Mouse (Mus musculus) cerebral cortex, adult 2 months (tissue): Measurements from ENCODE around the gene 1700029P11Rik.

Source experiments
- WGBS: fragments of 180-500 bp; shearing (Covaris S2); methylation state at CpG from one replicate; pipeline ENCODE4 v1.1.7; 2018; 5-methylcytosine and 5-hydroxymethylcytosine counted together

The 1700029P11Rik gene

DNA sequence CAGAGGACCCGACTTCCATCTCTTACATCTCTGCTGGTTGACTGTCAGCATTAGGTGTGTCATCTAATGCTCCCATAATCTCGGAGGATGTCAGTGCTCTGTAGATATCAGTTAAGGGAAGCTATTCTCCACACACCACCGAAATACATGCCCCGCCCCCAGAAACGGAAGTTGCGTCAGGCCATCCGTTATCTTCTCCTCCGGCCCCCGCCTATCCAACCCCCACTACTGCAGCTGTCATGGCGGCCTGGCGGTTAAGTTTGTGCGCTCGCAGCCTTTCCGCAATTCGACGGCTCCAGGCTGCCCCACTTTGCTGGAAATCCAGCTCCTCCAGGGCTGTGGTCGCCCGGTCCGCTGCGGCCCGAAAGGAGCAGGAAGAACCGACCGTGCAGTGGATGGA lies at the start of gene 1700029P11Rik:
1700029P11Rik (plus strand) TSS at position 220 of the 400 bp plus-strand sequence.
- WGBS, result 95% methylated on average over 23 of the region's 23 CpGs

DNA sequence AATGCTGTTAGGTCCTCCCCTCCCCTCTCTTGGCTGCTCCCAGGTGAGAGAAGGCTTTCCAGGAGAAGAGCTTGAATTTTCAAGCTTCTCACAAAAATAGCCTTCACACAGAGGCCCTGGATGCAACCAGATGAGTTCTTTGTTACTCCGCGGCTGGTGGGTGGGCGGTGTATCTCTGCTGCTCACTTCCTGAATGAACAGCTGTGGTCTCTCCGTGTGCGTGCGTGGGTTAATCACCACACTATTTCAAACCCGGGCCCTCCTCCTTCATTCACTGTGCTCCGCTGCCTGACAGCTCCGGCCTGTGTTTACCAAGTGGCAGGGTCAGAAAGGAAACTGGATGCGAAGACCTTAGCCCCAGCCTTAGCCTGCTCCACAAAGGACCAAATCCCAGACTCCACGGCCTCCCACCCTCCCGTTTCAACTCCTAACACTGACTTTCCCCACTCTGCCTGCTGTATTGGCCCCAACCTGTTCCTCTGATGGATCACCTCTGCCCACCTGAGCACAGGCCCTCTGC lies 47.3 kb upstream of the 1700029P11Rik start:
- 18% methylated on average over 12 of the region's 12 CpGs for WGBS

DNA sequence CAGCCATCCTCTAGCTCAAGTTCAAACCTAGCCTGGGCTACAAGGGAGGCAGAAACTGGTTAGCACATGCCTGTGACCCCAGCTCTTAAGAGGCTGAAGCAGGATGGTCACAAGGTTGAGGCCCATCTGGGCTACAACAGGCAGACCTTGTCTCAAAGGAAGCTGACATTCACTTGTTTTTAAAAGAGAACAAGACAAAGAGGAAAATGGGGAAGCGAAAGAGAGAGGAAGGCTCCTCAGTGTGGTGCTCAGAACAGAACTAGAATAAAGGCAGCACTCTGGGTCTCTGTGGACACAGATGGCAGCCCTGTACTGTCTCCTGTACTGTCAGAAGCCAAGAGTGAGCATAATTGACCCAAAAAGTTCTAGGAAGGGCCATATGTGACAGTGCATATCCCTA lies 46.4 kb upstream of the 1700029P11Rik start:
- WGBS, result 82% methylated on average over 1 of the region's 1 CpGs

DNA sequence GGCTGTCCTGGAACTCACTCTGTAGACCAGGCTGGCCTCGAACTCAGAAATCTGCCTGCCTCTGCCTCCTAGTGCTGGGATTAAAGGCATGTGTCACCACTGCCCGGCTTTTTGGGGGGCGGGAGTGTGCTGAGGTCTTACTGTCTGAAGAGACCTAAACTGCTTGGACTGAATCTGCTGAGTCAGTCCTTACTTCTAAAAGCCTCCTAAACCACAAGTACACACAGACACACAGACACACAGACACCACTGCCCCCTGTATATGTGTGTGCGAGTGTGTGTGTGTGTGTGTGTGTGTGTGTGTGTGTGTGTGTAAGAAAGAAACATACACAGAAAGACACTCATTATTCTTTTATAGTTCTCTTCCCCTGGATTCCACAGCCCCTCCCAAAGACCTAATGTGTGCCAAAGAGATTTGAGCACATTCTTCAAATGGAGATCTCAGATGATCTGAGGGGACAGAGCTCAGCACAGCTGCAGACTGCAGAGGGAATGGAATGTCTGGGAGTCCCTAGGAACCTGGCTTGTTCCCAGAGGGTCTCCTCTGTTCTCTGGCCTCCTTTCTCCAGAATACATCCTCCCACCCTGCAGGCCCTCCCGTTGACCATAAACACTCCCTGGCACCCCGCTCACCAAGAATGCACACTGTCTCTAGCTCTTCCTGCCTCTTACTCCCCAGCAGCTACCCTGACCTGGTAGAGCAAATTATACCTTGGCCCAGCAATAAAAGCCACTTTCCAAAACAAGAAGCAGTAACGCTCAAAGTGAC lies 44.3 kb upstream of the 1700029P11Rik start:
- 51% methylated on average over 7 of the region's 7 CpGs for WGBS

DNA sequence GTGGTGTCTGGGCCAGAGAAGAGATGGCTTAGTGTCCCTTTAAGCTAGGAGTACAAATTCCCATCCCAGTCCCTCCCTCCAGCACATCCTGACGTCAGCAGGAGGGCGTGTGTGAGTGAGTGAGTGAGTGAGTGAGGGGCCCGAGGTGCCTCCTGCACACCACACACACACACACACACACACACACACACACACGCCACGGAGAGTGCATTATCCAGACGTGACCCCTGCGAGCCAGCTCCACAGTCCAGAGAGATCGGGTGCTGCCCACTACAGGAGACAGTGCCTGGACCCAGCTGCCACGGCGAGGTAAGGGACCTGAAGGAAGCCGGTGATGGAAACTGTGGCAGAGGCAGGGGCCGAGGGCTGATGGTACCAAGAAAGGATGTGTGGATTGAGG lies 43.7 kb upstream of the 1700029P11Rik start, which contains the start of gene Csdc2:
Csdc2 (plus strand) TSS at position 81 of the 400 bp plus-strand sequence.
- 1% methylated on average over 12 of the region's 12 CpGs for WGBS

- 7% methylated on average over 19 of the region's 19 CpGs for WGBS
Observed at GRCm38 (mm10) chr15:81937098-81937972, 43.0 kb upstream of the 1700029P11Rik start.

GRCm38 (mm10) chr15:81938246-81938645 lies 42.1 kb upstream of the 1700029P11Rik start:
- 19% methylated on average over 2 of the region's 2 CpGs for WGBS

DNA sequence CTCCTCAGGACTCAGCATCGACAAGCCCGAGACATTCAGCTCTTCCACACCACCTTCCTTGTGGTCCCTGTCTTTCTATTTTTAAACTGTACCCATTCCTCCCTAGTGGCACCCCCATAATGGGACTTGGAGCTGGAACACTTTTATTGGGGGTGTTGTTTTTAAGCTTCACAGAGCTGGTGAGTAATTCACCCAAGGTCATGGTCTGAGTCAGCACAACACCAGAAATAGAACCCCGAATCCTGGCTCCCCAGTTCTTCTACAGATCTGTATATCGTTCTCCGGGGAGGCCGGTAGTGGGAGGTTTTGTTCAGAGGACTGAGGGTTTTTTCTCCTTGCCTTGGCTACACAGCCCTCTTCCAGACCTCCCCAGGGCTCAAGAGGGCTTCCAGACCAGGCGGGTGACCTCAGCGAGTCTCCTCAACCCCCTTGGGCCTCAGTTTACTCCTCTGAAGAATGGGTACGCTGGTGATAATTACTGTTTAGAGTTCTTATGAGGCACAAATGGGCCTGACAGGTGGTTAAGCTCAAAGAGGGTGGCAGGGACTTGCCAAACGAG lies 41.1 kb upstream of the 1700029P11Rik start:
- 54% methylated on average over 10 of the region's 10 CpGs for WGBS

GRCm38 (mm10) chr15:81939774-81940173 lies 40.6 kb upstream of the 1700029P11Rik start:
- WGBS, result 88% methylated on average over 4 of the region's 4 CpGs

- WGBS, result 90% methylated on average over 5 of the region's 5 CpGs
Observed at GRCm38 (mm10) chr15:81940219-81940618, 40.1 kb upstream of the 1700029P11Rik start.

- 99% methylated on average over 2 of the region's 2 CpGs for WGBS
Observed at GRCm38 (mm10) chr15:81941010-81941409, 39.3 kb upstream of the 1700029P11Rik start.

- 36% methylated on average over 9 of the region's 9 CpGs for WGBS
Observed at GRCm38 (mm10) chr15:81943176-81943749, 37.1 kb upstream of the 1700029P11Rik start.

DNA sequence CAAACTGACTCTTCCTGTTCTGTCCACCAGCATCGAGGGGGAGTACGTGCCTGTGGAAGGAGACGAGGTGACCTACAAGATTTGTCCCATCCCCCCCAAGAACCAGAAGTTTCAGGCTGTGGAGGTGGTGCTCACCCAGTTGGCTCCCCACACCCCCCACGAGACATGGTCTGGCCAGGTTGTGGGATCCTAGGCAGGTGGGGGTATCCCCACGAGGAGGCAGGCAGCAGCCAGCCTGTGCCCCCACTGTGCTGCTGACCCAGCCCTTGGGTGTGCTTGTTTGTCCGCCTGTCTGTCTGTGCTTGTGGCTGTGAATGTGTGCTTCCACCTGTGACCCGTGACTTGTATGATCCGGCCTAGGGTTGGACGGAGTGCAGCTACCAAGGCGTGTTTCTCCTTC lies 31.3 kb upstream of the 1700029P11Rik start:
- WGBS, result 82% methylated on average over 10 of the region's 10 CpGs

DNA sequence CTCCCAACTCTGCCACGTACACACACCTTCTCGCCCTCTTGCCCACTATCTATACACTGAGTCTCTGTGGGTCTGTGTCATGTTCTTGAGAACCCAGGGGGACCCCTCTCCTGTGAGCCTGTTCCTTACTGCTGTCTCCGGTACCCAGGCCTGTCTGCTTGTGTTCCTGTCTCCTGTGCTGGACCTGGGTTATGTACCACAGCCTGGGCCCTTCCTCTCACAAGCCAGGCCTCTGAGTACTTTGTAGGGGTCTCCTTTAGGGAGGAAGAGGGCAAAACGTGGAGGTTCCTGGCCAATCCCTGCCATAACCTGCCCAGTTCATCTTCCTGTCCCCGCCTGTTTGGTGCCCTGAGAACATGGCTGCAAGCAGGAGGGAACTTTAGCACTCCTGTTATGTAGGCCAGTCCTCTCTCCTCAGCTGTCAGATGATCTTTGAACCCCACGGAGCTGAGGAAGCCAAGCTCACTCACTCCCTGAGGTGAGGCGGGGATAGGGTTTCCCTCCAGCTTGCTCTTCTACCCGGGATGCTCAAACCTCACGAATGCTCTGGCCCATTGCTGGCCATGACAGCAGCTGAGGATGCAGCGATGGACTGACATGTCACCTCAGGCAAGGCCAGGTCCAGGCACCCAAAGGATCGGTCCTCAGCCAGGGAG lies 30.7 kb upstream of the 1700029P11Rik start:
- WGBS, result 71% methylated on average over 11 of the region's 11 CpGs

GRCm38 (mm10) chr15:81950716-81951115 lies 29.6 kb upstream of the 1700029P11Rik start:
- 88% methylated on average over 5 of the region's 5 CpGs for WGBS

DNA sequence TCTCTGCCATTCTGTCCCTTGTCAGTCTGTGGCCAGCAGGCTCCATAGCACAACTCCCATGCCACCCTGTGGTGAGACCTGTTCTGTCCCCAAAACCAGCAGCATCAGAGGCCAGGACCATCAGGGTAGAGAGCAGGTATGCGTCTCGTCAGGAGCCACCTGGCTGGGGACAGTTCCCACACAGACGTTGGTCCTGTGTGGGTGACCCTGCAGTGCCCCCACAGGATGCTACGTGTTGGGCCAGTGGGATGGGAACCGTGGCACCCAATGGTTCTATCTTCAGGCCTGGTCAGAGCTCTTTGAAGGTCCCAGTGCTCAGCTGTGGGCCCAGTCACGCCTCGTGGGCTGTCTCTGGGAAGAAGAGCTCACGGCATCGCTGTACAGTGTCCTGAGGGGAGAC lies 29.2 kb upstream of the 1700029P11Rik start:
- 68% methylated on average over 9 of the region's 9 CpGs for WGBS

DNA sequence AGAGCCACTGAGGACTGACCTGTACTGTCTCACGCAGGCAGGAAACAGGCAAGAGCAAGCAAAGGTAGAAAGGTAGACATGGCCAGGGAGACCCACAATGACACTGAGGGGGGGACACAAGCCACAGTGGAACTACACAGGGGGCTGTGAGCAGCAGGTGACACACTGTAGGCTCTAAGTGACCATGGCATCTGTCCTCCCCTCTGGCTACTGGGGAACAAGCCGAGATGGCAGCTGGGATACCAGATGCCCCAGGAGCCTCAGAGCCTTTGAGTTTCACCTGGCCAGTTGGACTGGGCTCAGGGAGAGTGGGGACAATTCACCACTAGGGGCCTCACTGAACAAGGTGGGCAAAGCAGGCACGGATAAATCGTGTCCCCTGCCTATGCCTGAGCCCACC lies 28.0 kb upstream of the 1700029P11Rik start:
- WGBS, result 71% methylated on average over 4 of the region's 4 CpGs

DNA sequence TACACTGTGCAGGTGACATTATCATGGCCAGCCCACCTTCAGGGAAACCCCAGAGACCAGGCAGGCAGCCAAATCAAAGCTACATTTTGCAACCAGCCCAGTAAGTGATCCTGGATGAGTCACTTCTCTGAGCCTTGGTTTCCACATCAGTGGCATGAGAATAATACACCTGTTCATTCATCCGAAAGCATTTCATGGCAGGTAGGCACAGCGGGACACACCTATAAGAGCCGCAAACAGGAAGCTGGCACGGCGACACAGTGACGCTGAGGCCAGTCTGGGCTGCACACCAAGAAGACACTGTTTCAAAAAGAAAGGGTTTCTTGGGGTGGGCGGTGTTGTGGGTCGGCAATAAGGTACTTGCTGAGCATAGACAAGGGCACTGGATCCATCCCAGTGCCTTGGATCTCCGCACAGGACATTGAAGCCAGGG lies 26.2 kb upstream of the 1700029P11Rik start:
- 71% methylated on average over 9 of the region's 9 CpGs for whole genome bisulfite sequencing

GRCm38 (mm10) chr15:81954716-81955115 lies 25.6 kb upstream of the 1700029P11Rik start:
- 93% methylated on average over 6 of the region's 6 CpGs for WGBS

GRCm38 (mm10) chr15:81955414-81955813 lies 24.9 kb upstream of the 1700029P11Rik start:
- 94% methylated on average over 15 of the region's 15 CpGs for WGBS

DNA sequence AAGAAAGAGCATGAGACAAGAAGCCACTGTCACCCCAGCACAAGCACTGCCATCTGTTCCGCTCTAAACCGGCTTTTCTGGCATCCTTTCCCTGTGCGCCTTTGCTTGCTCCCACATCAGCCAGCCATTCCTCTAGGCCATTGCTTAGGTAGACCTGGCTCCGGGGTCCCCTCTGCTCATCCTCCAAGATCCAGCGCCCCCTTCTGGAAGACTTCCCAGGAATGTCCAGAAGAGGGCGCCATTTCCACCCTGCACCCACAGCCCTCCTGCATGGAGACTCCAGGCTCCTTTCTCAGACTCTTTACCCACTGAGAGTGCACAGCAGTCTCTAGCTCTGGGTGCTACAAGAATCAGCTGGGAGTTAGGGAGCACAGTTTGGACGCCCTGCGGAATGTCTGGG lies 23.9 kb upstream of the 1700029P11Rik start:
- 25% methylated on average over 8 of the region's 8 CpGs for WGBS
